Mouse (Mus musculus) right cerebral cortex, adult 2 months (tissue): ENCODE measurements around the gene Sos2.

Experiments
- DNase-seq, 2 experiments: peaks; one replicate each; pipeline ENCODE4 v3.0.0; 2021 to 2022; ENCODE audit warnings: low spot score in 2 of 2

Gene Sos2

GRCm38 (mm10) chr12:69681566-69682061, at the start of gene Sos2:
Gene Sos2 (minus strand): TSS chr12:69681852.
- peak; percentile 32 to 34 for DNase-seq

- no peak for DNase-seq
Observed at GRCm38 (mm10) chr12:69730306-69730705, 48.7 kb upstream of the Sos2 start.

- DNase-seq = no peak
Observed at GRCm38 (mm10) chr12:69729246-69729645, 47.6 kb upstream of the Sos2 start.

DNA sequence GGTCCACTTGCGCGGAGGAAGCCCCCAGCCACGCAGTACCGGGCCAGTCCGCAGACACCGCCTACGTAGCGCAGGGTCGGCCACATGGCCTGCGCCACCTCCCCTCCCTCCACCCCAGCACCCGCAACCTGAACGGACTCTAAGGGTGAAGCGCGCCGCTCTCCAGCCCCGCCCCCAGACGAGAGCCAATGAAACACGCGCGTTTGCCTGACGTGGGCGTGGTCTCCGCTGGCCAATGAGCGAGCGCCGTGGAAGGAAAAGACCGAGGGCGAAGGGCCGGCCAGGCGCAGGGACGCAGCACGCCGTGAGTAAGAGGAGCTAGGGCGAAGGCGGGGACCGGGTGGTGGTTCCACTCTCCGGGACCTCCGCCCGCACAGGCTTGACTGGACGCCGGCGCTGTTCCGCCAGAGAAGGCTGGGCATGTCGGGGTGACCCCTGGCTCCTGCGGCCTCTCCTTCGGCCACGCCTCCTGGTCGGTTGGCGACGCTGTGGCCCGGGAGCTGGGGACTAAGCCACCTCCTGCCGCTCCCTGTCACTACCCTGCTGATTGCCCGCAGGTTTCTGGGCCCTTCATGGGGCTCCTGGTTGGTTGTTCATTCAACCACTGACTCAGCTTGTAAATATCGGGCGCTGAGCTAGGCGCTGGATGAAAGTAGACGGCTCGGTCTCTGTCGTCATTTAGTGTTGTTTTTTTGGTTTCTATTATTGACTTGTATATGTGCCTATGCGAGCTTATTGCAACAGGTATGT, 43.2 kb upstream of the Sos2 start, which contains the start of the genes L2hgdh and Atp5s:
Gene L2hgdh, minus strand, starts transcription at position 163 of the 750 bp plus-strand sequence.
Gene Atp5s, plus strand, starts transcription at position 240 of the 750 bp plus-strand sequence.
- peak; percentile 96 to 97 for DNase-seq

DNA sequence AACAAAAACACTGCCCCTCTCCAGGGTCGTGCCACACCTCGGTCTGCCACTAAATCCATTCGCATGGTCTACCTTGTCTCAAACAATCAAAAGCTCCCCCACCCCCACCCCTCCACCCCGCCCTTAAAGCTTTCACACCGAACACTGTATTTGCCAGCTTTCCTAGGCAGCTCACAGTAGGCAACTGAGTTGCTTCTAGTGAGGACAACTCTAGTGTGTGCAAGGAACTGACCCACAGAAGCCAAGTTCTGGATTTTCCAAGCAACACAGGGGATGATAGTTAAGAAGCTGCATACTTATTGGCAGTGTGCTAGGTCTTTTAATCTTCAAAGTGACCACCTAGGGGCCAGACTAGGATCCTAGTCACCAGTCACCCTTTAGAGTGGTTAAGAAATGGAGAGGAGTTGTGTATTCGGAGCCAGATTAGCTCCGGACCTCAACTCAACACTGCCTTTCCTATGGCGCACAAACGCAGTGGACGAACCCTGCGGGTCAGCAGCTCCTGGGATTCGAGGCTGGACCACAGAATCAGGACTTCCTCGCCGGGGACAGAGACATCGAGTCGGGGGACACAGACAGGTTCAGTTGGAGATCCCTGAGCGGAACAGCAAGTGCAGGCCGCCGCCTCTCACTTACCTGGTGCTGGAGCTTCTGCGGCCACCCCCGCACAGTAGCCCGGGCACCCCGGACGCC, 42.5 kb upstream of the Sos2 start:
- DNase-seq = peak in 1 of 2 experiments; percentile 17

GRCm38 (mm10) chr12:69723376-69723775, 41.7 kb upstream of the Sos2 start:
- no peak for DNase-seq

DNA sequence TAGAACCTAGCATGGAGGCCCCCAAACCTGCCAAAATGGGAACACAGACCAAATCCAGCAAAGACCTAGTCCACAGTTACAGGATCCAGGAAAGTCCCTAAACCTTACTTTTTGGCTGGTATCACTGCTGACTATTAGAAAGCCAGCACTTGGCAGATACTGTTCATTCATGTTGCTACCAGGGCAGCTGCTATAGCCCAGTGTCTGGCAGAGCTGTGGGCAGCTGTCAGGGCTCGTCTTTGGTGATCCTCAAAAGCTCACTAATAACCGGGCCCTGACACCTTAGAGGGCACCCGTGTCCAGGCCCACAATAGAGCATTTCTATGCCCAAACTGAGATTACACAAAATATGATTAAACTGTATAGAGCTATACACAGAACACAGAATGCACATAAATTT, 41.2 kb upstream of the Sos2 start:
- DNase-seq = no peak

DNA sequence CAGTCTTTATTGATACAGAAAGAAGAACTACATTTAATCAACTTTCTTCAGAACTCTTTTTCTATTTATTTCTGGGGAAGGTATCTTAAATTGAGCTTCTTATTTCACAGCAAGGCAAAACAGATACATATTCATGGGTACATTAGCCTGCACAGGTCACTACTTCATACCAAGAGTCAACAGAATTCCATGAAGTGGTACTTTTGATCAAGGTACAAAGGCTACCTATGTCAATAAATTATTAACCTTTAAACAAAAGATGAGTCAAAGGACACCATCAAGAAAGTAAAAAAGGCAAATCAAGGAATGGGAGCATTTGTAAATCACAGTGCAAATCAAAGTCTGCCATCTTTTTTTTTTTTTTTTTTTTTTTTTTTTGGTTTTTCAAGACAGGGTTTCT, 32.0 kb upstream of the Sos2 start:
- no peak for DNase-seq

- DNase-seq = no peak
Observed at GRCm38 (mm10) chr12:69704799-69705458, 23.3 kb upstream of the Sos2 start.

DNA sequence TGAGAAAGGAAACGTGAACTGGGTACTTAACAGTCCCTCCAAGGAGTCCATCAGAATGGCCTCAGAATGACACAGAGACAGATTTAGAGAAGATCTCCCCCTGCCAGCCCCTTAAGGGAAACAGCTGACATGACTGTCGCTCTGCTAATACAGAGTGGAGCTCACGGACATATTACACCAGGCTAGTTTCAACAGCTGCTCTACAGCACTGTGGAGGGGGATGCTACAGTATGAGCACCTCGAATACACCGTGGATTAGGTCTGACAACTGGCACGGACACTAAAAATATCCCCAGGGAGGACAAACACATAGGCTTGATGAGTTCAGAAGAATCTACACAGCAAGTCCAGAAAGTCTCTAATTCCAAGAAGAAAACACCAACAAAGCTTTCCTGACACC, 16.7 kb upstream of the Sos2 start:
- no peak for DNase-seq

GRCm38 (mm10) chr12:69696746-69697145, 15.1 kb upstream of the Sos2 start:
- peak; percentile 46 to 50 for DNase-seq

DNA sequence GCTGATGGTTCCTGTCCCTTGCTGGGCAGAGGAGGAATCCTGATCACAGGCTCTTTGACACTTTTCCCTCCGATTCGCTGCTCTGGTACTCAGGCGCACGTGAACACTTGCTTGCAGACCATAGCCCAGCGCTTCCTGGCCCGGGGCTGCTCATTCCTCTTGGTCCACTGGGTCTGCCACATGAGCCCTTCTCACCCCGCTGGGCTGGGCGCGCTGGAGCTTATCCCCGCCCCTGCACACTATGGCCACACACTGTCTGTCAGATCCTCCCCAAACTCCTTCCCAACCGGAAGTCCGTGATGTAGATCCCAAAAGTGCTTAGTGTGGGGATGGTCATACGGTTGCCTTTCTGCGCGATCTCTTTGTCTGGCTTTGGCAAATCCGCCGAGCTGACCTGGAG, 11.8 kb upstream of the Sos2 start:
- DNase-seq = no peak

DNA sequence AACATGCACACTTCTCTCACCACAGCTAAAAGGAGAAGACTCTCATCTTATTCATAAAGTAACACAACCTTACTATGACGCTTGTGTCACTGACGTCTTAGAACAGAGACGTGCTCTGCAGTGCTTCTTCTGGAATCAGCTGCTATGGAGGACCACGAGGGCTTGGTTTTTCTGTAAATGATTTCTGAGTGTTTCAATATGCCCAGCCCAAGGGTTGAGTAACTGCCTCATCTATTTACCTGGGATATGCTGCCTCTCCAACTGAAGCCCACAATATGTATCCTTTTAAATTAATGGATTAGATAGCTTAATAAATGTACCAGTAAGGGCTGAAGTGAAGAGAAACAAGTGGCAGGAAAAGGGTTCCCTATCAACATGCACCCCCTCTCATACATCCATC, 9.1 kb upstream of the Sos2 start:
- DNase-seq = no peak

GRCm38 (mm10) chr12:69689094-69689493, 7.4 kb upstream of the Sos2 start:
- no peak for DNase-seq

DNA sequence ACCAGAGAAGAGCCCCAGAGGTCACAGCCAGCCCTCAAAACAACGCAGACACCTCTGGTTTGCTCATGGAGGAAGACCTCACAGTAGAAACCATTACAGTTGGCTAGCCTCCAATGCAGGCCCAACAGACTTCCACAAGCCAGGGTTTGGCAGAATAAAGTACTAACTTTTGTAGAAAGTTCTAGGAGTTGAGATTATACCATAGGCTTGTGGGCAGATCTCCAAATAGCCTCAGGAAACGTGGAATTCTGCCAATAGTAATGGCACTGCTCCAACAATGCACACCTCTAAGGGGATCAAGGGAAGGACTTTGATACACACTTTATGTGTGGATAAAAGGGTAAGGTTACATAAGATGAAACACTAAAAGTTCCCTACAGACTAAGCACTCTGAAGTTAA, 6.7 kb upstream of the Sos2 start:
- no peak for DNase-seq

DNA sequence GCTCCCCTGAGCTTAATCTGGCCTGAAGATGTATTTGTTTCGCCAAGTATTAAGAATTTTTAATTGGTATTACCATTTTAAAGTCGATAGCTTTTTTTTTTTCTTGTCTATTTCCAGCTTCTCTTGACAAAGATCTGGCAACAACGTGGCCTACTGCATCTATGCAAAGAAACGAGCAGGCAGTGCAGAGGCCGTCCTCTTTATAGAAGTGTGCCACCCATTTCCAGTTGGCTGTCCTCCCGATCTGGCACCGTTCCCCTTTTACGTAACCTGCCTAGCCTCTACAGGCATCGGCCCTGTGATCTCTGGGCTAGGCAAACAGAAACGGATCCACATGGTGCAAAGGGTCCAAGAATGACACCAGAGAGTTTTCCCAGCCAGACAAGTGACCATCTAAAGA, 1.9 kb upstream of the Sos2 start:
- DNase-seq = peak; percentile 56 to 57

DNA sequence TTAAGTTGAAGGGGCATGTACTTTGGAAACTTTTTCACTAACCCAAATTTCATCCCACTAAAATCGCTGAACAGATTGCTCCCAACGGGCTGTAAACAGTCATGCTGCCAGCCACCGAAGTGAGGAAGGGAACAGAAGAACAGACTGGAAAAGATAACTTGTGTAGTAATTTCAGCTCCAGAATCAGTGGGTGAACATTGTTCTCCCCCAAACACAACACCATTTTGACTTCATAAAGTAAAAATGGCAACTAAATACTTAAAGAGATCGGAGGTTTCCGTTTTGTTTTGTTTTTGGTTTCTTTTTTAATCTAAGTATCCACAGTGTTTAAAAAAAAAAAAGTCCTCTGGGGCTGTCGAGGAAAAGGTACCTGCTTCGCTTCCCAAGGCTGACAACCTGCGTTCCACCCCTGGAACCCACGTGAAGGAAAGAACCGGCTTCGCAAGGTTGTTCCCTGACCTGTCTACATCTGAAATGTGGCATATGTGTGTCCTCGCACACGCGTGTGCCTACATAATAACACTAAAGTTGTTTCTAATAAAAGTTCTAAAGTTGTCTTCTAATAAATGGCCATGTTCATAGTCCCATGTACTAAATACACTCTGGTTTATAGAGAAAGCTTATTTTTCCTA, 1.3 kb upstream of the Sos2 start:
- DNase-seq = no peak

DNA sequence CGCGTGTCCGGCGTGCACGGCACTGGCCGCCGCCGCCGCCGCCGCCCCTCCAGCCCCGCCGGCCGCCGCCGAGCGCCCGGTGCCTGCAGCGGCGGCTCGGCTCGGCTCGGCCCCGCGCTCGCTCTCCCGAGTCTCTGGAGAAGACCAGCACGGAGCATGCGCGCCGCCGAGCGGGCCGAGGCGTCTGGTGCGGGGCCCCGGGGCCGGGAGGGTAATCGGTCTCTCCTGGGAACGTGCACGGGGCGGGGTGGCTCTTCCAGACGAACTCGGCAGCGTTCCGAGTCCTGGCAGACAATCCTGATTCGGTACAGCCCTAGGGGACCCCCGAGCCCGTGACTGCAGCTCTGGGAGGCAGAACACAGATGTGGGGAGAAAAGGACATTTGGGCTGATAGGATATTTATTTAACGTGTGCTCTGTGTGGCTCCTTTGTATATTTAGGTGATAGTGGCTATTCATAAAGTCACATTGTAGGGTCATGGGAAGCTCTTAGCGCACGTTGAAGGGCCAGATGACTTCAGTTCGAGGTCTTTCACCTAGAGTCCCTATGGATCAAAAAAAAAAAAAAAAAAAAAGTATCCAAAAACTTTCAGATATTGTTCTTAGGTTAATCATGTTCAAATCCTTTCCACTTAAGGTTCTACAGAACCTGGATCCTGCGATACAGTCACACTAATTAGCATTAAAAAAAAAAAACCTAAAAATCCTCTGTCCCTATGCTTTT, 574 bp upstream of the Sos2 start:
- peak; percentile 75 to 76 for DNase-seq

DNA sequence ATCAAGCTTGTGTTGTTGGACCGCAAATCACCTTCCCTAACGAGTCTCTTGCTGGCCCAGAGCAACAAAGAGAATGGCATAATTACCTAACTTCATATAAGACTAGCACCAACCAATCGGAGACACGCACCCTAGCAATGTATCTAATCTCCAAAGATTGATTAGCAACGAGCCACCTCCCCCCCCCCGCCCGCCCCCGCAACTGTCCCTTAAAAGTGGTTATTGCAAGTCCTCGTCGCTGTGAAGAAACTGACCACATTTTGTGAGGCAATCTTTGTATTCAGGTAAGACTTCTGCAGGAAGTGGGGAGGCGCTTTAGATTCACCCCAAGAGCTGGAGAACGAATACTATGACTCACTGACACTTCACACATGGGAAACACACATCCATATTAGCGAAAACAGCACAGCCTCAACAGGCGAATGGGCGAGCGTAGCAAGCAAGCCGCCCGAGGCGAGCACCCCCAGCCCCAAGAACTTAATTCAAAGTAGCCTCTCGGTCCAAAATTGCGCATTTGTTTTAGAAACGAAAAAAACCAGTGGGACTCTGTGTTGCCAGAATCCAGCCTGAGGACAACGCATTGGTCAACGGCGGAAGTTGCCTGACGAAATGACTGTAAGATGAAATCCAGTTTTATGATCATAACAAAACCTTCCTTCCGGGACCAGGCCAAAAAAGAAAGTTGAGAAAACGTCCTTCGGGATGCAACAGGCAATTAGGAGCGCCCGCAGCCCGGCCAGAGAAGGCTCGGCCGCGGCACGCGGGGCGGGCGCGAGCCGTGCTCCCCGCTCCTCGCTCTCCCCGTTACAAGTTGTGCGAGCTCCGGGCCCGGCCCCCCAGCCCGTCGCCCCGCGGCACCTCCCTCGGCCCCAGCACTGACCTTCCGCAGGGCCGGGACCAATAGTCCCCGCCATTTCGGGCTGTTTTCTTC, 752 bp downstream of the Sos2 start:
- peak; percentile 39 to 48 for DNase-seq

GRCm38 (mm10) chr12:69676157-69676556, 5.5 kb downstream of the Sos2 start:
- DNase-seq = no peak
